Mouse (Mus musculus): ENCODE data around the gene Zfp81. TPM values are rescaled to one million over a fixed set of nuclear protein-coding genes. Genes with fewer than 3 reads are reported as not detected.
A peak's percentile ranks its signal among the peaks of the same experiment; 100 is the strongest.
"Not testable (repeated sequence)": the region's sequence is repeated elsewhere in the genome, so short reads cannot be mapped to it uniquely, and the experiment has no call there.

The Zfp81 gene
- polyA plus RNA-seq (2016; fragmentation: Nextera tagmentation; extraction: Ambion mirVana) = 9.9 and 13.1 TPM in 2 replicates

DNA sequence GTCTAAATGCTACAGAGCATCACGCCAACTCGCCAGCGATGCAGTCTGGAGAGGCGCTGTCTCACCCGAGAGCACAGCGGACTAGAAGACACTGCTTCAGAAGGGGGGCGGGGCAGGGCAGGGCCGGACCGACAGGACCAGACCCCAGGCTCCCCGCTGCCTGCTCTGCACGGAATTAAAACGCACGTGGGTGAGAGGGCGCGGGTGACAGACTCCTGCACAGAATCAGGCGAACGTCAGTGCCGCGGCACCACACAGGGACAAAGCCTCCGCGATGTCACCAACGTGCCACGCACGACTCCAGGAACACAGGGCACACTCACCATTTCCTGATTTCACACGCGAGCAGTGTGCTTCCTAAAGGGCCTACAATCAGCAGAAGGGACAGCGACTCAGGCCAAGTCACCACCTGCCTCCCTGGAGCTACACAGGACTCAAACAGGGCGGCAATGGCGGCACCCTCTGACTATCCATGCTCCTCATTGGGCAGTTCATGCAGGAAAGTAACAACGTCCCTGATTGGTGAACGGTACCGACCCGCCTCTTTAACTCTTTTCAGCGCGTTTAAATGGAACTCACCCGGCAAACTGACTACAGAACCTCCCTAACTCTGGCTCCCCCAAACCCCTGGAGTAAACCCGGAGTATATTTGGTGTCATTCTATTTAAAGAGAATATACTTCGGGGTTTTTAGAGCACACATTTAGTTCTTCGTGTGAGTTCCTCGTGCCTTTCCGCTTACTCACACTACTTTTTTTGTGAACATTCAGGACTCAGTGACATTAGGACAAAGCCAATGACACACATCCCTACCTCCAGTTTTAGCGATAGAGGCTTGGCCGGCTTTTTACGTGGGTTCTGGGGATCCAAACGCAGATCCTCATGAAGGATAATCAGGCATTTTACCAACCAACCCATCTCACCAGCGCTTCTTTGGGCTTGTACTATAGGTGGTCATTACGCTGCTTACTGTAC lies at the start of gene Zfp81:
Gene Zfp81, minus strand, starts transcription at position 468 of the 974 bp plus-strand sequence.
- 4% methylated on average over 47 of the region's 47 CpGs for WGBS

GRCm38 (mm10) chr17:33394182-33395034 lies 35.7 kb upstream of the Zfp81 start, which contains the start of gene Zfp101:
Gene Zfp101 (minus strand): TSS chr17:33394641.
- DNase-seq (ENCODE audit: low spot score) = peak; percentile 89
- Histone ChIP-seq H3K36me3 (peaks cover 23% of the 10 kb centered on the region), H3K4me3 (peak within 1 kb of the TSS; percentile 96), H3K27ac (replicated peaks) (peak within 1 kb of the TSS; percentile 86), H3K4me1 (peaks cover 11% of the 10 kb centered on the region), H3K27me3 (ENCODE audit: low read depth, poor library complexity, severe bottlenecking) (no peaks in the 10 kb centered on the region), H3K9me3 (replicated peaks) (no peaks in the 10 kb centered on the region)
- WGBS = under 1% methylated on average over 44 of the region's 44 CpGs

More for the DNA sequence above, at the start of gene Zfp81:
- Histone ChIP-seq H3K4me3 (peak within 1 kb of the TSS; percentile 79), H3K4me1 (peaks cover 13% of the 10 kb centered on the region), H3K36me3 (peaks cover 9% of the 10 kb centered on the region), H3K9me3 (replicated peaks) (peaks cover 3% of the 10 kb centered on the region; the same call in 1 of the 2 replicates), H3K27ac (replicated peaks) (peak within 1 kb of the TSS; percentile 86), H3K27me3 (ENCODE audit: low read depth, poor library complexity, severe bottlenecking) (no peaks in the 10 kb centered on the region)
- DNase-seq (ENCODE audit: low spot score) = peak; percentile 88

DNA sequence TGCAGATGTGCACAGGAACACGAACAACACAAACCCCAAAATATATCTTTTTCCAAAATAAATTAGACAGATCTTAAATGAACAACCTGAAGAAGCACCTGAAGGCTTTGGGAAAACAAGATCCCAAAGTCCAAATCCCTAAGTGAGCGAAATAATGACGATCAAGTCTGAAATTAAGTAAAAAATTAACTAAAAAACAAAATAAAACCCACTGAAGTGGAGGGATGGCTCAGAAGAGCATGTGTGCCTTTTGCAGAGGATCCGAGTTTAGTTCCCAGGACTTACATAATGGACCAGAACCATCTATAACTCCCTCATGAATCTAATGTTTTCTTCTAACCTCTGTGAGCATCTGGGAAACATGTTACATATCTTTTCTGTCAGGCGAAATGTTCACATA lies 33.6 kb upstream of the Zfp81 start:
- Histone ChIP-seq H3K4me3 (no peak overlapping the region), H3K27ac (replicated peaks) (no peak overlapping the region), H3K9me3 (replicated peaks) (no peaks in the 10 kb centered on the region), H3K4me1 (peaks cover 11% of the 10 kb centered on the region), H3K36me3 (peaks cover 23% of the 10 kb centered on the region), H3K27me3 (ENCODE audit: low read depth, poor library complexity, severe bottlenecking) (no peaks in the 10 kb centered on the region)
- WGBS = 95% methylated on average over 5 of the region's 5 CpGs
- no peak for DNase-seq (ENCODE audit: low spot score)

DNA sequence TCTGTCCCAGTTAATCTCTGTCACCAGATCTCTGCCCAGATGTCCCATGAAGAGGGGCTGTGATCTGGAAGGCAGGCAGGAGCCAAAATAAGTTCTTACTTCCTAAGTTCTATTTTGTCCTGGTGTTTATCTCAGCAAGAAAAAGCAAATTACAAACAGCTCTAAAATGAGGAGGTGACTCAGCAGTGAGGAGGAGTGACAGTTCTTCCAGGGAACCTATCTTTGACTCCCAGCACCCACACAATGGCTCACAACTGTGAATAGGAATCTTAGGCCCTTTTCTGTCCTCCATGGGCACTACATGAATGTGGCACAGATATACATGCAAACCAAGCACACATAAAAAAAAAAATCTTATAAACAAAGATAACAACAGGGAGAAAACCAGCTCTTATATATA lies 27.0 kb upstream of the Zfp81 start:
- H3K36me3 ChIP-seq = peaks cover 62% of the 10 kb centered on the region

DNA sequence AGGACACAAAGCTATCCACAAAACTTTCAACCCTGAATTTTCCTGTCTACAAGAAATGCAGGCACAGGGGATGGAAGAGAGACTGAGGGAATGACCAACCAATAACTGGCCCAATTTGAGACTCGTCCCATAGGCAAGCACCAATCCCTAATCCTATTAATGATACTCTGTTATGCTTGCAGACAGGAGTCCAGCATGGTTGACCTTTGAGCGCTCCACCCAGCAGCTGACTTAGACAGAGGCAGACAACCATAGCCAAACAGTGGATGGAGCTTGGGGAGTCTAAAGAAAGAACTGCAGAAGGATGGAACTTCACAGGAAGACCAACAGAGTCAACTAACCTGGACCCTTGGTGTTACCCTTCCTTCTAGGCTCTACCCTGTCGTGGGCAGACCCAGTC lies 14.1 kb upstream of the Zfp81 start:
- DNase-seq (ENCODE audit: low spot score) = no peak
- Histone ChIP-seq H3K27me3 (ENCODE audit: low read depth, poor library complexity, severe bottlenecking) (no peaks in the 10 kb centered on the region), H3K36me3 (peaks cover 7% of the 10 kb centered on the region), H3K27ac (replicated peaks) (no peak overlapping the region), H3K4me1 (no peaks in the 10 kb centered on the region), H3K9me3 (replicated peaks) (no peaks in the 10 kb centered on the region; the same call in 1 of the 2 replicates), H3K4me3 (no peak overlapping the region)
- 84% methylated on average over 3 of the region's 3 CpGs for WGBS

More for the DNA sequence above, 27.0 kb upstream of the Zfp81 start:
- Histone ChIP-seq H3K27me3 (ENCODE audit: low read depth, poor library complexity, severe bottlenecking) (no peaks in the 10 kb centered on the region), H3K4me1 (no peaks in the 10 kb centered on the region), H3K9me3 (replicated peaks) (no peaks in the 10 kb centered on the region), H3K4me3 (no peak overlapping the region), H3K27ac (replicated peaks) (no peak overlapping the region)
- no peak for DNase-seq (ENCODE audit: low spot score)

GRCm38 (mm10) chr17:33352981-33353380 lies 5.7 kb downstream of the Zfp81 start:
- peaks cover 60% of the 10 kb centered on the region for H3K9me3 ChIP-seq (replicated peaks)
- H3K27ac ChIP-seq (replicated peaks) = no peak overlapping the region
- no peak for DNase-seq (ENCODE audit: low spot score)
- 97% methylated on average over 1 of the region's 1 CpGs for WGBS
- H3K4me1 ChIP-seq = peaks cover 8% of the 10 kb centered on the region
- H3K4me3 ChIP-seq = no peak overlapping the region
- H3K36me3 ChIP-seq = peaks cover 18% of the 10 kb centered on the region
- H3K27me3 ChIP-seq (ENCODE audit: low read depth, poor library complexity, severe bottlenecking) = no peaks in the 10 kb centered on the region

- not testable (repeated sequence) for DNase-seq (ENCODE audit: low spot score); H3K4me1 ChIP-seq
Measured at GRCm38 (mm10) chr17:33289876-33290149, 68.9 kb downstream of the Zfp81 start.

DNA sequence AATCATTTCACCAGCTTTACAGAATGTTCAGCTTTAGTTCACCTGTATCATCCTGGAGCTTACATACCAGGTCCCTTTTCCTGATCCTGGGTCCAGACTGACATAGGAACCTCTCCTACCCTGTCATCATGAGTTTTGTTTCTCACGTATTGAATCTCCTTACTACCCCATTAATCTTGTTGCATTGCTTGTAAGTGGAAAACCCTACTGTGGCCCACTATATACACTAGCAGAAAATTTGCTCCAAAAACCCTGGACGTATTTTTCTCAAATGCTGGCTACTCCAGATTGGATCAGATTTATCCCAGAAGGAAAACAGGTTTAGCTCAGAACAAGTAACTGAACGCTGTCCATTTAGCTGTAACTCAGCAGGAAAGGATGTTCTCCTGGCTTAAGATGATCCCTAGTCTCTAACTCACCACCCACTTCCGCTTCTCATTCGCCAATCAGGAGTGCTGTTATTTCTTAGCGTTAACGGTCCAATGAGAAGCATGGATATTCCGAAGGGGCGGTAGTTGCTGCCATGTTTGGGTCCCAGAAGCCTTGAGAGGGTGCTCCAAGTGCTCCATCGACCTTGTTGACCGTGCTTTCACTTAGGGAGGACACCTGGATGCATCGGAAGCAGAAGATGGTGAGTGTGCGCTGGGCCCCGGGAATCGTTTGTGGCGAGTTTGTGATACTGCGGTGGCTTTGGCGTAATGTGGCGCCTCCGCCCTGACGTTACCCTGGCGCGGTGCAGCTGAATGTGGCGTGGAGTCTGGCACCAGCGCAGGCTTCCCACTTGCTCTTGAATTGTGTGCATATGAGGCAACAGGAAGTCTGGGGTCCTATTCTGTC lies 69.4 kb downstream of the Zfp81 start, which contains the start of gene Zfp955b:
Gene Zfp955b, plus strand, starts transcription at position 506 of the 837 bp plus-strand sequence.
- not testable (repeated sequence) for H3K27ac ChIP-seq (replicated peaks); H3K9me3 ChIP-seq (replicated peaks); H3K36me3 ChIP-seq; DNase-seq (ENCODE audit: low spot score); H3K4me1 ChIP-seq; H3K4me3 ChIP-seq; H3K27me3 ChIP-seq (ENCODE audit: low read depth, poor library complexity, severe bottlenecking)
- WGBS = no CpG with 5 or more reads among the region's 25 CpGs

More at GRCm38 (mm10) chr17:33289876-33290149, 68.9 kb downstream of the Zfp81 start:
- not testable (repeated sequence) for H3K27me3 ChIP-seq (ENCODE audit: low read depth, poor library complexity, severe bottlenecking); H3K27ac ChIP-seq (replicated peaks); H3K9me3 ChIP-seq (replicated peaks); H3K36me3 ChIP-seq; H3K4me3 ChIP-seq
- no CpG with 5 or more reads among the region's 9 CpGs for WGBS

Other genes with a start within 250 kb of the Zfp81 start
- 0.06 TPM in 1 of 2 replicates, not detected in the other for gene Morc2b, start 219.2 kb downstream of the Zfp81 start, polyA plus RNA-seq (2016; fragmentation: Nextera tagmentation; extraction: Ambion mirVana)
- not detected in 2 replicates for gene Olfr55, start 190.4 kb downstream of the Zfp81 start, polyA plus RNA-seq (2016; fragmentation: Nextera tagmentation; extraction: Ambion mirVana)
- gene Olfr239, start 167.6 kb downstream of the Zfp81 start, polyA plus RNA-seq (2016; fragmentation: Nextera tagmentation; extraction: Ambion mirVana) = not detected in 2 replicates
- not detected in 2 replicates for gene Olfr1564, start 137.2 kb downstream of the Zfp81 start, polyA plus RNA-seq (2016; fragmentation: Nextera tagmentation; extraction: Ambion mirVana)
- gene Zfp955a, start 103.7 kb downstream of the Zfp81 start, polyA plus RNA-seq (2016; fragmentation: Nextera tagmentation; extraction: Ambion mirVana) = 16.4 and 17.5 TPM in 2 replicates
- 0.04 and 0.06 TPM in 2 replicates for gene Olfr63, start 94.2 kb downstream of the Zfp81 start, polyA plus RNA-seq (2016; fragmentation: Nextera tagmentation; extraction: Ambion mirVana)
- gene Zfp955b, start 69.3 kb downstream of the Zfp81 start, polyA plus RNA-seq (2016; fragmentation: Nextera tagmentation; extraction: Ambion mirVana) = 9.6 and 12.3 TPM in 2 replicates
- gene Zfp101, start 35.8 kb upstream of the Zfp81 start, polyA plus RNA-seq (2016; fragmentation: Nextera tagmentation; extraction: Ambion mirVana) = 16.8 and 18.0 TPM in 2 replicates
- not detected in 2 replicates for gene Actl9, start 74.0 kb upstream of the Zfp81 start, polyA plus RNA-seq (2016; fragmentation: Nextera tagmentation; extraction: Ambion mirVana)
- gene Adamts10, start 165.3 kb upstream of the Zfp81 start, polyA plus RNA-seq (2016; fragmentation: Nextera tagmentation; extraction: Ambion mirVana) = 37.1 and 47.6 TPM in 2 replicates
- 1.7 and 2.9 TPM in 2 replicates for gene Myo1f, start 196.8 kb upstream of the Zfp81 start, polyA plus RNA-seq (2016; fragmentation: Nextera tagmentation; extraction: Ambion mirVana)